Mouse (Mus musculus) ES-CJ7 (cell line): ENCODE data around the gene Gpatch1.

ENCODE experiments used
- DNase-seq: peaks from one replicate; pipeline ENCODE4 v3.0.0; 2011; ENCODE audit warnings: low read depth, low spot score

The Gpatch1 gene

DNA sequence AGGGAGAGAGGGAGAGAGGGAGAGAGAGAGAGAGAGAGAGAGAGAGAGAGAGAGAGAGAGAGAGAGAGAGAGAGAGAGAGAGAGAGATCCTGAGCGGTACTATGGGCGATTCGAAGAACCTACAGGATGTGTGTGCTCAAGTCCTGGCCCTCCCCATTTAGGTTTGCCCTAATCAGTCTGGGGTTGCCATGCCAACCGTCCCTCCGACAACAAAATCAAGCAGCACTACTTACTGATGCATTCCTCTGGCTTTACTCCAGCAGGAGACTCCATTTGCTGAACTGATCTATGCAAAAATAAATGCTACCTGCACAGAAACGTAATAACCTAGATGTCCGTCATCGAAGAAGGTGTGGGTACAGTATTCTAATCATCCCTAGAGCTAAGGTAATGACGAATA lies 82.9 kb downstream of the Gpatch1 start:
- DNase-seq = peak; percentile 82

GRCm38 (mm10) chr7:35234361-35235245 lies 83.6 kb downstream of the Gpatch1 start:
- DNase-seq = peak; percentile 97

DNA sequence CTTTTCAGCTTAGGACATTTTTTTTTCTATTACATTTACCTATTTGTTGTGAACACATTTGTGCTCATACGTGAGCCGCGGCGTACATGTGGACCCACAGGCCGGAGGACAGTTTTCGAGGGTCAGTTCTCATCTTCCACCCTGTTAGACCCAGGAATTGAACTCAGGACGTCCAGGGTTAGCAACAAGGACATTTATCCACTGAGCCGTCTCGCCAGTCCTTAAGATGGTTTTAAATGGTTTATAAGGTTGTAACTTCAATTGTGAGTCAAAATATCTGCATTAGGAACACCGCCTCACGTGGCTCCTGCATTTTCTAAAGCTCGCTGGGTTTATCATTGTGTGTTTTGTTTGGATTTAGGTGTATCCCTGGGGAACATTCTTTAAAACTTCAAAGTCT lies 84.4 kb downstream of the Gpatch1 start:
- DNase-seq = peak; percentile 26

- peak; percentile 78 for DNase-seq
These were observed 85.3 kb downstream of the Gpatch1 start for GRCm38 (mm10) chr7:35232796-35233455.

GRCm38 (mm10) chr7:35230333-35230732 lies 87.9 kb downstream of the Gpatch1 start:
- peak; percentile 64 for DNase-seq
